Mouse (Mus musculus): ENCODE data around the gene Mrpl24. TPM values are rescaled to one million over a fixed set of nuclear protein-coding genes. Genes with fewer than 3 reads are reported as not detected.
"Not testable (repeated sequence)": the region's sequence is repeated elsewhere in the genome, so short reads cannot be mapped to it uniquely, and the experiment has no call there.

Gene Mrpl24
- polyA plus RNA-seq, 2 experiments = 37.9 to 50.1 TPM

DNA sequence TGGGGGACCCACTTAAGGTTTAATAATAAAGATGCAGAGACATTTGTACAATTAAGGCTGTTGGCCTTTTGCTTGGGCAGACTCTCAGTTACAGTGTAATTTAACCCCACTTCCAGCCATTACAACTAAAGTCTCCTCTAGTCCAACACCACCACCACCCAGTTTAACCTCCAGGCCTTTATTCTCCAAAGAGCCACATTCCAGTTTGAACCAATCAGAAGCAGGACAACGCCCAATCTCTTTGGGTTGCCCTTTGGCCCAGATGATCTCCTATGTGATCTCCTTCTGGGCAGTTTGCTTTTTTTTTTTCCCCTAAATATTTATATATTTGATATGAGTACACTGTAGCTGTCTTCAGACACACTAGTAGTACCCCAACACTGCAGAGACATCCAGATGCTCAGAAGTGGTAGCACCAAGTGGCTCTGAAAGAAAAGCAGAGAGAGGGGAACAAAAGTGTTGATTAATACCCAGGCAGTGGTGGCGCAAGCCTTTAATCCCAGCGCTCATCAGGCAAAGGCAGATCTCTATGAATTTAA, 25.9 kb upstream of the Mrpl24 start:
- H3K27ac ChIP-seq = peak overlapping the region; percentile 5
- H3K27me3 ChIP-seq (ENCODE audit: control insufficient read depth, insufficient read depth, low read length) = no peaks in the 10 kb centered on the region
- ATAC-seq (ENCODE audit: insufficient read depth) (peak; percentile 60; the same call in 1 of the 2 replicates), DNase-seq (ENCODE audit: low read depth in 3 of 3, low spot score in 3 of 3) (no peak)
- no peaks in the 10 kb centered on the region for H3K9me3 ChIP-seq (ENCODE audit: control insufficient read depth, low read length)
- peaks cover 11 to 13% of the 10 kb centered on the region in 2 experiments for H3K4me1 ChIP-seq (replicated peaks; ENCODE audit: control insufficient read depth in 2 of 2, insufficient read depth in 2 of 2, low read length in 1 of 2)
- TF ChIP-seq EP300 (IDR thresholded peaks at IDR 0.05; ENCODE audit: low read depth) (no peak), CTCF (IDR thresholded peaks at IDR 0.05; ENCODE audit: low read depth) (no peak)
- no peaks in the 10 kb centered on the region for H3K36me3 ChIP-seq (replicated peaks; ENCODE audit: control insufficient read depth, insufficient read depth, low read depth)
- no peak overlapping the region for H3K9ac ChIP-seq (replicated peaks)
- WGBS (ENCODE audit: insufficient replicate concordance) = 68% methylated on average over 3 of the region's 3 CpGs
- H3K4me2 ChIP-seq (ENCODE audit: low read depth) = no peak overlapping the region
- no peak overlapping the region for H3K4me3 ChIP-seq (ENCODE audit: insufficient read depth in 1 of 2, low read depth in 2 of 2, low read length in 2 of 2)

DNA sequence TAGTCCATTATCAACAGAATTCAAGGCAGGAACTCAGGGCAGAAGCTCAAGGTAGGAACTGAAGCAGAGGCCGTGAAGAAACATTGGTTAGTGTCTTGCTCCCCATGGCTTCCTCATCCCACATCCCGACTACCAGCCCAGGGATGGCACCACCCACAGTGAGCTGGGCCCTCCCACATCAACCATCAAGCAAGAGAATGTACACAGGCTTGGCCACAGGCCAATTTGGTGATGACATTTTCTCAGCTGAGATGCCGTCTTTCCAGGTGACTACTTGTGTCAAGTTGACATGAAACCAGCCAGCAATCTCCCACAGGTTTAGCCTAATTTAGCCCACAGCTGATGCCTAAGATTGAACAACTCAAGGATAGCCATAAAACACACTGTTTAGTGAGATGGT, 20.0 kb upstream of the Mrpl24 start:
- Histone ChIP-seq H3K9ac (replicated peaks) (no peak overlapping the region), H3K27ac (peak overlapping the region; percentile 2; the same call in 1 of the 2 replicates), H3K27me3 (ENCODE audit: control insufficient read depth, insufficient read depth, low read length) (no peaks in the 10 kb centered on the region), H3K9me3 (ENCODE audit: control insufficient read depth, low read length) (no peaks in the 10 kb centered on the region), H3K4me1 (replicated peaks; ENCODE audit: control insufficient read depth in 2 of 2, insufficient read depth in 2 of 2, low read length in 1 of 2) (peaks cover 29 to 30% of the 10 kb centered on the region in 2 experiments), H3K36me3 (replicated peaks; ENCODE audit: control insufficient read depth, insufficient read depth, low read depth) (no peaks in the 10 kb centered on the region), H3K4me3 (ENCODE audit: insufficient read depth in 1 of 2, low read depth in 2 of 2, low read length in 2 of 2) (no peak overlapping the region), H3K4me2 (ENCODE audit: low read depth) (no peak overlapping the region)
- DNase-seq (ENCODE audit: low read depth in 3 of 3, low spot score in 3 of 3) (no peak), ATAC-seq (ENCODE audit: insufficient read depth) (no peak)
- no peak for TF ChIP-seq EP300 (IDR thresholded peaks at IDR 0.05; ENCODE audit: low read depth)
- no peak for TF ChIP-seq CTCF (IDR thresholded peaks at IDR 0.05; ENCODE audit: low read depth)
- 74% methylated on average over 3 of the region's 3 CpGs for WGBS (ENCODE audit: insufficient replicate concordance)

DNA sequence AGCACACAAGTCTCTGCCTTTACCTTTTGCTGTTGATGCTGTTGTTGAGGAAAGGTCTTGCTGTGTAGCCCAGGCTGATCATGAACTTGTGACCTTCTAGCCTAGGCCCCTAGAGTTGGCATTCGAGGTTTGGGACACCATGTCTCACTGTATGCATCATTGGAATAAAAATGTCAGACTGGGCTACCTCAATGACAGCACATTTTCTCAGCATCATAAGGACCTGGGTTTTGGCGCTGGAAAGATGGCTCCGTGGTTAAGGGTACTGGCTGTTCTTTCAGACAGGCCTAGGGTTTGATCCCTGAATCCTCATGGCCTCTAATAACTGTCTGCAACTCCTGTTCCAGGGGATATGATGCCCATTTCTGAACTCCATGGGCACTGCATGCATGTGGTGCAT, 19.5 kb upstream of the Mrpl24 start:
- Histone ChIP-seq H3K4me1 (replicated peaks; ENCODE audit: control insufficient read depth in 2 of 2, insufficient read depth in 2 of 2, low read length in 1 of 2) (peaks cover 29 to 31% of the 10 kb centered on the region in 2 experiments), H3K27me3 (ENCODE audit: control insufficient read depth, insufficient read depth, low read length) (no peaks in the 10 kb centered on the region), H3K4me2 (ENCODE audit: low read depth) (0 out of 2 replicates have a peak overlapping the region, but pooled peaks have one; percentile 20), H3K36me3 (replicated peaks; ENCODE audit: control insufficient read depth, insufficient read depth, low read depth) (no peaks in the 10 kb centered on the region), H3K9ac (replicated peaks) (no peak overlapping the region; the same call in 1 of the 2 replicates), H3K27ac (peak overlapping the region; percentile 2), H3K4me3 (ENCODE audit: insufficient read depth in 1 of 2, low read depth in 2 of 2, low read length in 2 of 2) (no peak overlapping the region), H3K9me3 (ENCODE audit: control insufficient read depth, low read length) (no peaks in the 10 kb centered on the region)
- TF ChIP-seq CTCF (IDR thresholded peaks at IDR 0.05; ENCODE audit: low read depth) = no peak
- TF ChIP-seq EP300 (IDR thresholded peaks at IDR 0.05; ENCODE audit: low read depth) = no peak
- no peak for DNase-seq (ENCODE audit: low read depth in 3 of 3, low spot score in 3 of 3)
- WGBS (ENCODE audit: insufficient replicate concordance) = 77% methylated on average over 3 of the region's 3 CpGs
- no peak for ATAC-seq (ENCODE audit: insufficient read depth)

DNA sequence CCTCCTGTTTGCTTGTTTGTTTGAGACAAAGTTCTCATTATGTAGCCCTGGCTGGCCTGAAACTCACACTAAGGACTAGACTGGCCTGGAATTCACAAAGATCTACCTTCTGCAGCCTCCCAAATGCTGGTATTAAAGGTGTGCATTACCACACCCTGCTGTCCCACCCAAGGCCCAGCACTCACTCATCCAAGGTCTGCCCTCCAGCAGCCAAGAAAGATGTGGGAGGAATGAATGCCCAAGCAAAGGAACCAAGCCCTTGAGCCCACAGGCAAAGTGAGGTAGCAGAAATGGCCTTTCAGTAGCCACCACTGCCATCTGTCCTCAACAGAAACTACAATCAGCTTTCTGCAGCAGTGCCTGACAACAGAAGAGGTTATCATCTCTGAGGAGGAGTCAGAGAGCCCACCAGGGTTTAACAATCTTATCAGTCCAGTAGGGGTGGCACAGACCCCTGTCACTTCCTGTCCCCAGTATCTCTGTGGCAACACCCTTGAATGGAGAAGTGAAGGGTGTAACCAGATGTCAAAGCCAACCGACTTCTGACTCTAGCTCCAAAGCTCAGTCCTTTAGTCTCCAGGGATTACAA, 18.2 kb upstream of the Mrpl24 start:
- no peaks in the 10 kb centered on the region for H3K9me3 ChIP-seq (ENCODE audit: control insufficient read depth, low read length)
- 3% methylated on average over 1 of the region's 1 CpGs for WGBS (ENCODE audit: insufficient replicate concordance)
- peak overlapping the region; percentile 43 to 48 for H3K4me3 ChIP-seq (ENCODE audit: insufficient read depth in 1 of 2, low read depth in 2 of 2, low read length in 2 of 2)
- H3K27me3 ChIP-seq (ENCODE audit: control insufficient read depth, insufficient read depth, low read length) = no peaks in the 10 kb centered on the region
- peak overlapping the region; percentile 87 for H3K27ac ChIP-seq
- peaks cover 29 to 38% of the 10 kb centered on the region in 2 experiments for H3K4me1 ChIP-seq (replicated peaks; ENCODE audit: control insufficient read depth in 2 of 2, insufficient read depth in 2 of 2, low read length in 1 of 2)
- H3K36me3 ChIP-seq (replicated peaks; ENCODE audit: control insufficient read depth, insufficient read depth, low read depth) = no peaks in the 10 kb centered on the region
- peak overlapping the region; percentile 72 for H3K4me2 ChIP-seq (ENCODE audit: low read depth)
- DNase-seq (ENCODE audit: low read depth in 3 of 3, low spot score in 3 of 3) (peak; percentile 88 to 89 (median 89)), ATAC-seq (ENCODE audit: insufficient read depth) (peak; percentile 79)
- TF ChIP-seq CTCF (IDR thresholded peaks at IDR 0.05; ENCODE audit: low read depth) = no peak
- peak; percentile 100 for TF ChIP-seq EP300 (IDR thresholded peaks at IDR 0.05; ENCODE audit: low read depth)
- peak overlapping the region; percentile 72 for H3K9ac ChIP-seq (replicated peaks)

DNA sequence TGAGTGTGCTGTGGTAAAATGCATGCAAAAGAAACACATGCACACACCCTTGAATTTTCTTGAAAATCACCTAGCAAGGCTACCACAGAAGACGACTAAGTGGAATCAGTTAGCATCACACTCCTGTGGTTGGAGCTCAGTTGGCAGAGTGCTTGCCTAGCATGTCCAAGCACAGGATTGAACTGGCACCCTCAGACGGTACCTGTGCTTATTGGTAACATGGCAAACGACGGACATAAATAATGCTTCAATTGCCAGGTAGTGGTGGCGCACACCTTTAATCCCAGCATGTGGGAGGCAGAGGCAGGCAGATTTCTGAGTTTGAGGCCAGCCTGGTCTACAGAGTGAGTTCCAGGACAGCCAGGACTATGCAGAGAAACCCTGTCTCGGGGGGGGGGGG, 17.3 kb upstream of the Mrpl24 start:
- H3K27me3 ChIP-seq (ENCODE audit: control insufficient read depth, insufficient read depth, low read length); H3K4me3 ChIP-seq (ENCODE audit: insufficient read depth in 1 of 2, low read depth in 2 of 2, low read length in 2 of 2); H3K9ac ChIP-seq (replicated peaks); H3K36me3 ChIP-seq (replicated peaks; ENCODE audit: control insufficient read depth, insufficient read depth, low read depth); H3K9me3 ChIP-seq (ENCODE audit: control insufficient read depth, low read length); DNase-seq (ENCODE audit: low read depth in 3 of 3, low spot score in 3 of 3); ATAC-seq (ENCODE audit: insufficient read depth): not testable (repeated sequence)
- 48% methylated on average over 6 of the region's 6 CpGs for WGBS (ENCODE audit: insufficient replicate concordance)
- Histone ChIP-seq H3K4me2 (ENCODE audit: low read depth) (peak overlapping the region; percentile 72), H3K27ac (peak overlapping the region; percentile 87), H3K4me1 (replicated peaks; ENCODE audit: control insufficient read depth in 2 of 2, insufficient read depth in 2 of 2, low read length in 1 of 2) (peaks cover 29 to 38% of the 10 kb centered on the region in 2 experiments)
